Mouse (Mus musculus): ENCODE data around the gene Esp3.
"Not testable (repeated sequence)": the region's sequence is repeated elsewhere in the genome, so short reads cannot be mapped to it uniquely, and the experiment has no call there.

Gene Esp3

DNA sequence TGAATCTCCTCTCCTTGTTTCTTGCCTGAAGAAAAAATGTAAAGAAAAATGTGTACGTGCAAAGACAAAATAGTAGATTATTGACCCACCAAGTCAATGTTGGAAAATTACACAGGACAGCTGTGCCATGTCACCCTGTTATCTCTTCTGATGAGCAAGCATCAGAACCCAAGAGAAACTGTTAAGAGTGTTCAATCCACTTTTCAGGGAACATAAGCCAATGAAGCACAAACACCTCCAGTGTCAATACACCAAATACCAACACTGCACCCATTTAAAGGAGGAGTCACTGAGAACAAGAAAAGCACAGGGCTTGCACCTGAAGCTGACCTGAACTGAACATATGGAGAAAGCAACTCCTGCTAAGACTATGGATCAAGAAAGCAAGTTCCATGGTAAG, at the start of gene Esp3:
Gene Esp3 (plus strand): TSS at position 301 of the 400 bp plus-strand sequence.
- DNase-seq (ENCODE audit: low spot score in 2 of 2): not testable (repeated sequence)

DNA sequence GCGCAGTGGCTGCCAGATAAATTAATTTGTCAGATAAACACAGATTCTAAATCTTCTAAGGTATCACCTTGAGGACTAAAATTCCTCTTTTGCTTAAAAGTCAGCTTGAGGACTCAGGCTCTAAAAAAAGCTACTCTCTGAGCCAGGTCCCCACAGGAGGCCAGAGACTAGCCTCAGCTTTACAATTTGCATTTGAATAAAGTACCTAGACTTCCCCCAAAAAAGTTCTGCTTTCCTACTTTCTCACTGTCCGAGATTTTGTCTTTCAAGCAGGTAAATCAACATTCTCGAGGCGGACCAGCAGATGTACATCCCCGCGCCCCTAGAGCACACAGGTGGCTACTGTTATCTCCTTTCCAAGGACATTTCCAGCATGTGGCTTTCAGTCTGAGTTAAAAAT, 48.0 kb upstream of the Esp3 start:
- DNase-seq (ENCODE audit: low spot score in 2 of 2): not testable (repeated sequence)

DNA sequence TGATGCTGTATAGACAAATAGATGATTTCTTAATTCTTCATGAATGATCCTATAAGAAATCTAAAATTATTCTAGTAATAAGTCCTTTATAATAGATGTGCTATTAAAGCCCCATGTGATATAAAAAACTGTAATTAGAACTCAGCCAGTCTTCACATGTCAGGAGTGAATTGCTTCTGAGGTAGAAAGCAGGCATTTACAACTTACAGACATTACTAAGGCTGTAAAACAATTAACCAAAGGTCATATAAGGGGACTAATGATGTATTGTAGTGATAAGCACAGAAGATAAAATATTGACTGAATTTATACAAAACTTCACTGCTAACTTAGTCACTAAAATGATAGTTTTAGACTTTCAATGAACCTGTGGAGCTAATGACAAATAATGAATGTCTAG, 40.6 kb upstream of the Esp3 start:
- DNase-seq (ENCODE audit: low spot score in 2 of 2): no peak

DNA sequence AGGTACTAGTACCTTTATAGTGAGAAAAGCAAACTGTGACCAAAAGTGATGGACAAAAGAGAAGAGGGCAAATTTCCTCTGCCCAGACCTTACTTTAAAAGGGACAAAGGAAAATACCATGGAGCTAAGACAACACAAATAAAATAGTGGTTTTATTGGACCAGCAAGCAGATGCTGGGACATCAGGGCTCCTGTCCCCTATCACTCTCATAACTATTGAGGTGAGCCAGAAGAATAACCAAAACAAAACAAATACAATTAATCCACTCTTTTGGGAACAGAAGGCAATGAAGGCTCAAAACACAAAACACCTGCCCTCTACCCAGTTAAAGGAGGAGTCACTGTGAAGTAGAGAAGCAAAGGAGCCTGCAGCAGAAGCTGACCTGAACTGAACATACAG, 33.6 kb upstream of the Esp3 start, which contains the start of gene Esp4:
Gene Esp4 (plus strand): TSS at position 301 of the 400 bp plus-strand sequence.
- DNase-seq (ENCODE audit: low spot score in 2 of 2): no peak

DNA sequence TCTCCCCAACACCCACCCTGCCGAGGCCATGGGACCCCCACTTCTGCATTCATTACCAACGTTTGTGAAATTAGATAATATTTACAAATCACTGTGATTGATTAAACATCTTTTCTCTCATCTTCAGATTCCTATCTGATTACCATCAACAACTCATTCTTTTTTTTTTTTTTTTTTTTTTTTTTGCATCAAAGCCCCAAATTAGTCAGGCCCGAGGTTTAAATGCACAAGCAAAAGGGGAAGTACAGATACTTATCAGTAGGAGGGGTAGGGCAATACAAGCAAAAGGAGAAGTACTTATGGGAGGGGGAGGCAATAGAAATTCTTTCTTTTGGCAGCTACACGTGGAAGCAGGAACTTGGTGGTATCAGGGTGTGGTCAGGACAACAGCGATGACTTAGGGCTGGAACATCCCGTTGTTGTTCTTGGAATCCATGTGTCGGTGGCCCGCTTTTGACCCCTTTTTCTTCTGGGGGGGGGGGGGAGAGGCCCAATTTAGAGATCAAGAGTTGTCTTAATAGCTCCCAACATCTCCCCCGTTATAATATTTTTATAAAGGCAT, 30.3 kb downstream of the Esp3 start:
- not testable (repeated sequence) for DNase-seq (ENCODE audit: low spot score in 2 of 2)

DNA sequence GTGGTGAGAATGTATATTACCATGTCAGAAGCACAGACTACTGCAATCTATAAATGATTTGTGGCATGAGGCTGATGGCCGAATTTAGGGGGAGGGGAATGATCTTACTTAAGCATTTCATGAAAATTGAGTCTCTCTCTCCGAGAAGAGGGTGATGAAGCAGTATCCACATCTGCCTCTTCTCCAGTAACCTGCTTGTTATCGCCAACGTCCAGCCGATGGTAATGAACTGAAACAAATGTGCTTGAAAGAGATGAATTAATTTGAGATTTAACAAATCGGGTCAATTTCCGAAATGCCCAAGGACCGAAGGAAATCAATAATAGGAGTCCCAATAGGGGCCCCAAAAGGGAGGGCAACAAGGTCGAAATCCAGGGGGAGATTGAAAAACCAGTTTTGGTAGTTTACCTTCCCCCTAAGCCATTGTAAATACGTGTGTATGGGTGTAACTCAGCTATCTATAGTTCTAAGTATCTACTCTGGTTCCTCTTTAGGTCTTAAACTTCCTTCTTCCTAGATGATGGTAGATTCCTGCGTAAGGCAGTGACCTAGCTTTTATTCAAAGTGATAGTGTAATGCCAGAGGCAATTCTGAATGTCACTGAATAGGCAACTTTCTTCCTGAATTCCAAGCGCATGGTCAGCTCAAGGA, 31.4 kb downstream of the Esp3 start:
- DNase-seq (ENCODE audit: low spot score in 2 of 2): not testable (repeated sequence)

Data from frontal cortex, postnatal 25 days (tissue).